Mouse (Mus musculus): ENCODE measurements around the gene Id2. TPM values are rescaled to one million over a fixed set of nuclear protein-coding genes. Genes with fewer than 3 reads are reported as not detected.

Gene Id2
- total RNA-seq, 2 experiments from 2014 or later: 13.6 to 14.6 TPM

- DNase-seq: peak; percentile 35 to 43
- intact Hi-C loops (cut with DNase I): loop anchor here (2.0 to 10.0 kb wide), 9 partner anchors 66 to 1185 kb away; no protein-coding TSS in a partner anchor
Measured at GRCm38 (mm10) chr12:25092751-25093211, 4.2 kb downstream of the Id2 start.

GRCm38 (mm10) chr12:25092027-25092704, 4.8 kb downstream of the Id2 start:
- peak; percentile 90 to 94 for DNase-seq
- intact Hi-C loops (cut with DNase I): loop anchor here (2.0 to 10.0 kb wide), 9 partner anchors 65 to 1185 kb away; no protein-coding TSS in a partner anchor

- intact Hi-C loops (cut with DNase I): no loop called here
- DNase-seq: no peak
Measured at GRCm38 (mm10) chr12:25089433-25089832, 7.5 kb downstream of the Id2 start.

- intact Hi-C loops (cut with DNase I): no loop called here
- DNase-seq: no peak
Measured at GRCm38 (mm10) chr12:25086966-25087365, 10.0 kb downstream of the Id2 start.

GRCm38 (mm10) chr12:25083260-25084178, 13.4 kb downstream of the Id2 start:
- no peak for DNase-seq
- intact Hi-C loops (cut with DNase I): no loop called here

- no peak for DNase-seq
- intact Hi-C loops (cut with DNase I): no loop called here
Measured at GRCm38 (mm10) chr12:25074344-25074743, 22.6 kb downstream of the Id2 start.

GRCm38 (mm10) chr12:25073374-25073773, 23.6 kb downstream of the Id2 start:
- intact Hi-C loops (cut with DNase I): no loop called here
- no peak for DNase-seq

- DNase-seq: no peak
- intact Hi-C loops (cut with DNase I): no loop called here
Measured at GRCm38 (mm10) chr12:25062264-25062663, 34.7 kb downstream of the Id2 start.

GRCm38 (mm10) chr12:25060901-25061300, 36.0 kb downstream of the Id2 start:
- DNase-seq: no peak
- intact Hi-C loops (cut with DNase I): no loop called here

- no peak for DNase-seq
- intact Hi-C loops (cut with DNase I): no loop called here
Measured at GRCm38 (mm10) chr12:25059487-25060200, 37.3 kb downstream of the Id2 start.

GRCm38 (mm10) chr12:25054963-25055362, 42.0 kb downstream of the Id2 start:
- intact Hi-C loops (cut with DNase I): no loop called here
- no peak for DNase-seq

GRCm38 (mm10) chr12:25054511-25054910, 42.4 kb downstream of the Id2 start:
- intact Hi-C loops (cut with DNase I): no loop called here
- DNase-seq: no peak

- no peak for DNase-seq
- intact Hi-C loops (cut with DNase I): no loop called here
Measured at GRCm38 (mm10) chr12:25049253-25049652, 47.7 kb downstream of the Id2 start.

- intact Hi-C loops (cut with DNase I): no loop called here
- DNase-seq: no peak
Measured at GRCm38 (mm10) chr12:25044579-25044978, 52.4 kb downstream of the Id2 start.

GRCm38 (mm10) chr12:25044056-25044455, 52.9 kb downstream of the Id2 start:
- intact Hi-C loops (cut with DNase I): no loop called here

More at GRCm38 (mm10) chr12:25044056-25044455, 52.9 kb downstream of the Id2 start:
- DNase-seq: no peak

Other genes with a start within 250 kb of the Id2 start
- 100 to 1,000 TPM in 1 of 2 experiments, 10 to 100 TPM in 1; 91.8 to 102 TPM for gene Kidins220, start 122.2 kb downstream of the Id2 start, total RNA-seq (2021)